Mouse (Mus musculus): ENCODE measurements at regions not wholly inside any gene's neighbourhood (a gene's known extent, or its start where the extent isn't known, plus 50 kb on each side); places are given as distances from the start of the nearest gene placed in this dataset.

- TF ChIP-seq CTCF (IDR thresholded peaks at IDR 0.05; ENCODE audit: low read depth) (no peak), EP300 (IDR thresholded peaks at IDR 0.05; ENCODE audit: low read depth) (no peak)
Measured at GRCm38 (mm10) chrX:169433903-169434302, 113.7 kb upstream of the Hccs start.

Measured in heart, postnatal 0 days (tissue).